Mouse (Mus musculus): ENCODE data around the gene Tmem239. TPM values are rescaled to one million over a fixed set of nuclear protein-coding genes. Genes with fewer than 3 reads are reported as not detected.

The Tmem239 gene
- polyA plus RNA-seq, 1 experiment from 2014 or later: not detected

Other genes starting within 250 kb of the Tmem239 start
- 756 and 782 TPM in 2 replicates for gene Snrpb, start 227.1 kb upstream of the Tmem239 start, polyA plus RNA-seq (2014; fragmentation: Nextera tagmentation; extraction: Ambion mirVana)
- not detected in 2 replicates for gene Tmc2, start 211.3 kb upstream of the Tmem239 start, polyA plus RNA-seq (2014; fragmentation: Nextera tagmentation; extraction: Ambion mirVana)
- gene Nop56, start 132.0 kb upstream of the Tmem239 start, polyA plus RNA-seq (2014; fragmentation: Nextera tagmentation; extraction: Ambion mirVana): 356 and 411 TPM in 2 replicates
- 145 and 160 TPM in 2 replicates for gene Idh3b, start 121.9 kb upstream of the Tmem239 start, polyA plus RNA-seq (2014; fragmentation: Nextera tagmentation; extraction: Ambion mirVana)
- 1.3 and 1.4 TPM in 2 replicates for gene Ebf4, start 111.3 kb upstream of the Tmem239 start, polyA plus RNA-seq (2014; fragmentation: Nextera tagmentation; extraction: Ambion mirVana)
- 53.0 and 54.3 TPM in 2 replicates for gene Cpxm1, start 8.9 kb upstream of the Tmem239 start, polyA plus RNA-seq (2014; fragmentation: Nextera tagmentation; extraction: Ambion mirVana)
- gene Gm28372, start 1.2 kb upstream of the Tmem239 start, polyA plus RNA-seq (2014; fragmentation: Nextera tagmentation; extraction: Ambion mirVana): not detected in 2 replicates
- gene 1700020A23Rik, start 1.2 kb upstream of the Tmem239 start, polyA plus RNA-seq (2014; fragmentation: Nextera tagmentation; extraction: Ambion mirVana): not detected in 2 replicates
- gene Vps16, start 17.9 kb downstream of the Tmem239 start, polyA plus RNA-seq (2014; fragmentation: Nextera tagmentation; extraction: Ambion mirVana): 81.9 and 84.8 TPM in 2 replicates
- gene Pced1a, start 18.2 kb downstream of the Tmem239 start, polyA plus RNA-seq (2014; fragmentation: Nextera tagmentation; extraction: Ambion mirVana): 10.0 and 10.3 TPM in 2 replicates
- gene Ptpra, start 43.8 kb downstream of the Tmem239 start, polyA plus RNA-seq (2014; fragmentation: Nextera tagmentation; extraction: Ambion mirVana): 96.8 and 105 TPM in 2 replicates
- gene Mrps26, start 157.3 kb downstream of the Tmem239 start, polyA plus RNA-seq (2014; fragmentation: Nextera tagmentation; extraction: Ambion mirVana): 77.4 and 83.0 TPM in 2 replicates
- not detected in 2 replicates for gene Oxt, start 169.7 kb downstream of the Tmem239 start, polyA plus RNA-seq (2014; fragmentation: Nextera tagmentation; extraction: Ambion mirVana)
- not detected in 2 replicates for gene Avp, start 176.1 kb downstream of the Tmem239 start, polyA plus RNA-seq (2014; fragmentation: Nextera tagmentation; extraction: Ambion mirVana)
- 23.8 and 24.7 TPM in 2 replicates for gene Fastkd5, start 223.5 kb downstream of the Tmem239 start, polyA plus RNA-seq (2014; fragmentation: Nextera tagmentation; extraction: Ambion mirVana)
- gene Ubox5, start 223.6 kb downstream of the Tmem239 start, polyA plus RNA-seq (2014; fragmentation: Nextera tagmentation; extraction: Ambion mirVana): 19.8 and 19.9 TPM in 2 replicates
- 0.79 and 1.1 TPM in 2 replicates for gene Lzts3, start 236.3 kb downstream of the Tmem239 start, polyA plus RNA-seq (2014; fragmentation: Nextera tagmentation; extraction: Ambion mirVana)